ENCODE assay signal across 9 mouse cellular contexts in genomic region chr15:98789661-98790535, GRCm38 (mm10). TPM values are rescaled to one million over a fixed set of nuclear protein-coding genes. Genes with fewer than 3 reads are reported as not detected.
DNase-seq lines count a peak whose midpoint lies in the region; ATAC-seq and TF ChIP-seq lines count a peak whose summit lies in the region.
"Had no signal": no experiment of that assay in that cellular context is flagged by ENCODE, and none has a peak within 500 bp of the region (broad histone marks: within the 10 kb centered on the region; RNA-seq: fewer than 3 reads in every experiment).

Wnt1 (plus strand) TSS chr15:98789857.

- H3K27ac ChIP-seq in heart, adult 2 months, result no peak within 1 kb of the TSS
- H3K27ac ChIP-seq in limb, embryonic 15.5 days, result no peak within 1 kb of the TSS

- no peak within 1 kb of the TSS for H3K9ac ChIP-seq in heart, adult 2 months (ENCODE audit: low read depth, low read length)
- no peak within 1 kb of the TSS for H3K9ac ChIP-seq in limb, embryonic 15.5 days

- 6% methylated on average over 49 of the region's 51 CpGs for WGBS in heart, adult 2 months
- 4% methylated on average over 46 of the region's 51 CpGs for WGBS in limb, embryonic 15.5 days

- peaks cover 35% of the 10 kb centered on the region for H3K27me3 ChIP-seq in heart, adult 2 months (ENCODE audit: control insufficient read depth, insufficient read depth, low read length)
- peaks cover 90% of the 10 kb centered on the region for H3K27me3 ChIP-seq in limb, embryonic 15.5 days

- H3K4me1 ChIP-seq in heart, adult 2 months (ENCODE audit: control insufficient read depth, insufficient read depth, low read length), result peaks cover 8% of the 10 kb centered on the region
- peaks cover 40% of the 10 kb centered on the region for H3K4me1 ChIP-seq in limb, embryonic 15.5 days

- H3K4me3 ChIP-seq in heart, adult 2 months, result no peak within 1 kb of the TSS
- H3K4me3 ChIP-seq in limb, embryonic 15.5 days, result peak within 1 kb of the TSS; percentile 21

- DNase-seq in heart, adult 2 months, result peak in 1 of 2 experiments; percentile 73
- no peak for DNase-seq in heart, adult 9 months (ENCODE audit: low spot score in 2 of 2)
- peak; percentile 68 for DNase-seq in adrenal gland, postnatal 25 days
- DNase-seq in heart, postnatal 36 days, result peak; percentile 67 to 70
- DNase-seq in naive thymus-derived CD4-positive, alpha-beta T cell, adult 2 months (ENCODE audit: low read depth), result peak; percentile 76
- no peak for DNase-seq in adipocyte (ENCODE audit: low spot score)

- no peak for TF ChIP-seq EP300 in heart, adult 2 months (IDR thresholded peaks at IDR 0.05; ENCODE audit: insufficient read depth, low read depth, low read length)

- ATAC-seq in limb, embryonic 15.5 days (ENCODE audit: insufficient number of reproducible peaks, low FRiP score, low TSS enrichment, low read depth), result 0 out of 2 replicates have a peak, but pooled peaks have one; percentile 22
- no peak for ATAC-seq in inflammation-experienced regulatory T-cells, adult 6 months

- H3K9me3 ChIP-seq in limb, embryonic 15.5 days, result no peaks in the 10 kb centered on the region

- peak within 1 kb of the TSS; percentile 38 for H3K4me2 ChIP-seq in limb, embryonic 15.5 days

- no peaks in the 10 kb centered on the region for H3K79me2 ChIP-seq in heart, adult 2 months (replicated peaks; ENCODE audit: control insufficient read depth, insufficient read depth, low read length)

- no peaks in the 10 kb centered on the region for H3K36me3 ChIP-seq in heart, adult 2 months (ENCODE audit: control insufficient read depth, insufficient read depth, low read length)
- no peaks in the 10 kb centered on the region for H3K36me3 ChIP-seq in limb, embryonic 15.5 days

- intact Hi-C loops in heart, adult 2 months (cut with DNase I), result no loop called here
- intact Hi-C loops in heart, postnatal 36 days (cut with DNase I), result loop anchor here (5.0 kb wide), 1 partner anchor 78 kb away; no protein-coding TSS in a partner anchor

- TF ChIP-seq POLR2A in heart, adult 2 months (IDR thresholded peaks at IDR 0.05; ENCODE audit: insufficient read depth, low read depth, low read length), result no peak

- TF ChIP-seq CTCF in heart, adult 2 months (IDR thresholded peaks at IDR 0.05), result peak; percentile 79

RNA-seq across cellular contexts. Expression of gene Wnt1, which starts in this region (rescaled TPM):
- total RNA-seq in heart, adult 2 months (2021), result not detected
- not detected in 2 replicates for polyA plus RNA-seq in heart, adult 2 months (2012; rRNA removed)
- not detected in 2 replicates for total RNA-seq in adrenal gland, postnatal 25 days (2021)
- not detected for total RNA-seq in heart, postnatal 36 days (2021)
- 0.06 and 0.14 TPM in 2 replicates for polyA plus RNA-seq in limb, embryonic 15.5 days (2015; fragmentation: Nextera tagmentation; extraction: Ambion mirVana)
- polyA plus RNA-seq in inflammation-experienced regulatory T-cells, adult 6 months (2017; shearing (Covaris generic)), result under 1 TPM in 1 of 3 experiments, not detected in 2; 0.15 TPM
- polyA plus RNA-seq: large intestine, adult 2 months had no signal

Comparison
In these comparisons a context has a peak if more than half of its experiments do, and no peak if none do; other contexts are left out.
1. Peak in DNase-seq in adrenal gland, postnatal 25 days; RNA of the gene not detected or under 1 TPM.
2. Peak in DNase-seq in heart, postnatal 36 days; RNA of the gene not detected or under 1 TPM.
3. Peak in ATAC-seq, H3K4me3 ChIP-seq and H3K4me2 ChIP-seq in limb, embryonic 15.5 days; RNA of the gene not detected or under 1 TPM.